Mouse (Mus musculus): Measurements from ENCODE around the gene Msmp.
A peak's percentile ranks its signal among the peaks of the same experiment; 100 is the strongest.
"Not testable (repeated sequence)": the region's sequence is repeated elsewhere in the genome, so short reads cannot be mapped to it uniquely, and the experiment has no call there.

Msmp gene

GRCm38 (mm10) chr4:43560976-43561375 is 23.3 kb downstream of the Msmp start:
- DNase-seq: no peak

- peak; percentile 86 for DNase-seq
These were observed 24.1 kb downstream of the Msmp start for GRCm38 (mm10) chr4:43560243-43560611.

- DNase-seq: no peak
These were observed 24.6 kb downstream of the Msmp start for GRCm38 (mm10) chr4:43559519-43560242.

- peak; percentile 93 for DNase-seq
These were observed 25.5 kb downstream of the Msmp start for GRCm38 (mm10) chr4:43558631-43559356.

DNA sequence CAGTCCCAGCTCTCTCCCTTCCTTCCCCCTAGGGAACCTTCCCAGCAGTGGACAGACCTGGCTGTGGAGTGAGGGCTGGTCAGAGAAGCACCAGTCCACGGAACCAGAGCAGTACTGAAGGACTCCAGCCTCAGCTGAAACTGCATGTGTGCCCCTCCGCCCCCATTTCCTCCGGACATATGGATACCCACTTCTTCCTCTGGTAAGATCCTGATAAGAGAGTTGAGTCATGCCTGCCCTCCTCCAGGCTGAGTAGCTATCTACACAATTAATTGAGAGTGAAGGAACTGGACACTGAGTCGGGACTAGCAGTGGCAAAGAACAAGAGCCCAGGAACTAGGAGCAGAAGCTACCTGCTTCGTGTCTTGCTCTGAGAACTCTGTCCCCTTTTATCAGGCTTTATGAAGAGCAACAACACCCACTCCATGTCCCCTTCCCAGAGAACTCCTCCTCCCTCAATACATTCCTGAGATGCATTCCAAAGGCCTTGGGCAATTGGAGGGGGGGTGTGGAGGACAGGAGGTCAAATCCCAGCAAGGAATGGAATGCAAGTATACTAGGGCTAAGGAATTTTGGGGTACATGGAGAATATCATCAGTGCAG is 26.2 kb downstream of the Msmp start:
- peak; percentile 79 for DNase-seq

DNA sequence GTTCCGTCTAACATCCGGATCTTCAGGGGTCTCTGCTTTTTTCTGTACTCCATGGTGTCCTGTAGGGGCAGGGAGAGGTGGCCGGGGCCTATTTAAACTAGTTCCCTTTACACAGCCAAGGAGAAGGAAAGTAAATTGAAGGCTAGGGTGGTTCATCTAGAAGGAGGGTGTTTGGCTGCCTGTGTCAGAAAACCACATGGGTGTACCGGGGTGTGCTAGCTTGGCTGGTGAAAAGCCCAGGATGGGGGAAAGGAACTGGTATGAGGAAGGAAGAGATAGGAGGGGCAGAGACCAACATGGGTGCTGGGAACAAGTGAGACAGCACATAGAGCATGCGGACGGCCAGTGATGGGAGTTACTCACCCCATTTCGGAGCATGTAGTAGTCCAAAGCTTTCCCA is 28.4 kb downstream of the Msmp start:
- DNase-seq: no peak

- DNase-seq: no peak
These were observed 30.4 kb downstream of the Msmp start for GRCm38 (mm10) chr4:43553891-43554290.

DNA sequence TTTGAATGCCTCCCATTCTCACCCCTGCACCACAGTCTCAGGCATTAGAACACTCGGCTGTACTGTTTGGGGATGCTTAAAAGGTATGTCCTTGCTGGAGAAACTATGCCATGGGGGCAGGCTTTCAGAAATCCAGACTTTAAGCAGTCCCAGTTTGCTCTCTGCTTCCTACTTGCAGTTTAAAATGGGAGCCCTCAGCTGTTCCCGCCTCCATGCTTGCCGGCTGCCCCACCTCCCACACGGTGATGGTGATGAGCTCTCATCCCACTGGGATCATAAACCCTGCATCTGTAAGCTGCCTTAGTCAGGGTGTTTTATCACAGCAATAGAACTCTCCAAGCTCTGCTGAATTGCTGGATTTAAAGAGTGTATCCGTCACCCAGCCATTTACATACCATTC is 31.9 kb downstream of the Msmp start:
- DNase-seq: no peak

- not testable (repeated sequence) for DNase-seq
These were observed 32.4 kb downstream of the Msmp start for GRCm38 (mm10) chr4:43551854-43552253.

- no peak for DNase-seq
These were observed 35.2 kb downstream of the Msmp start for GRCm38 (mm10) chr4:43549055-43549454.

DNA sequence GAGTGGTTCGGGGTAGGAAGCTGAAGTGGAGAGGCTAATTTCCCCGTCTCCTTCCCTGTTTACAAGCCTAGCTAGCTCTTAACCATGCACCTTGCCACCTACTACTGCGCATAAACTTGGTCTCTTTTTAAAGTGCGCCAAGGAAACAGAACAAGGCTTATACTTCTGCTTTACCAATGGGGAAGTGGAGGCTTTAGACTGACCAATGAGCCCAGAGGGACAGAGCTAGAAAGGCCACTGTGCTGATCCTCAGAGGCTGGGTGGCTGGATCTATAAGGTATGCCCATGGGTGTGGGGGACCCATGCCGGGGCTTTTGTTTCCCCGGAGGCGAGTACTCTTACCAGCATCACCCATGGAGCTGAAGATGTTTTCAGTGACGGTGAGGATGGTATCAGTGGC is 37.1 kb downstream of the Msmp start:
- DNase-seq: no peak

GRCm38 (mm10) chr4:43546375-43547047 is 37.8 kb downstream of the Msmp start:
- no peak for DNase-seq

- DNase-seq: no peak
These were observed 42.2 kb downstream of the Msmp start for GRCm38 (mm10) chr4:43542044-43542443.

GRCm38 (mm10) chr4:43536031-43536430 is 48.3 kb downstream of the Msmp start:
- DNase-seq: no peak

DNA sequence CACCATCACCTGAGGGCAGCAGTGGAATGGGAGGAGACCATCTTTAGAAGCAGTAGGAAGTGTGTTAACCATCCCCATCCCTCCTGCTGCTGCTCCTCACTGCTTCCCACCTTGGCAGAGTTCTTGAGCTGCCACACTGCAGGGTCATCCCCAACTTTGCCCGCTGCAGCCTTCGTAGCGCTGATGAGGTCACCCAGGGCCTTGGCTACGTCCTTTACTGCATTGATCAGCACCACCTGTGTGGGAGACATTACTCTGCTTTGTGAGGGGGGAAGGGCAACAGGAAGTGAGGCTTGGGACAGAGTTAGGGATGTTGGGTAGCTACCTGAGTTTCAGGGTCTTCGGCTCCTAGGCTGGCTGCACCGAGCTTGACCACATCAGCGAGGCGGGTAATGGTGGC is 48.7 kb downstream of the Msmp start:
- no peak for DNase-seq

DNA sequence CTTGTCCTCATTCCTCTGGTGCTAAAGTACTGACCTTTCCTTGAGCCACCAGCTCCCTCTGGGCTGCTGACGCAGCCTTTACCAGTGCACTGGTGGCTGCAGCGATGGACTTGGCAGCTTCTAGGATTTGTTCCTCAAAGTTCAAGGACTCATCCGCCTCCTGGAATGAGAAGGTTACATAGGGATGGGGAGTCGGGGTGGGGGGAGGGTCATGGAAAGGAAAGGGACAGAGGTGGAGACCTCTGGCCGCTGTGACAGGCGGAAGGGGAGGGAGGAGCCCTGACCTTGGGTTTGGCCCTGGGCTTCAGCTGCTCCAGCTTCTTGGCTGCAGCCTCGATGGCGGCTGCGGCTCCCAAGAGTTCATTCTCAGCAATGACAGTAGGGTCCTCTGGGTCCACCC is 51.0 kb downstream of the Msmp start:
- no peak for DNase-seq

Data from lung, postnatal 10 days (tissue).